Mouse (Mus musculus) kidney, adult 2 months (tissue): ENCODE results near the gene Ccnk. TPM values are rescaled to one million over a fixed set of nuclear protein-coding genes. Genes with fewer than 3 reads are reported as not detected.
A peak's percentile ranks its signal among the peaks of the same experiment; 100 is the strongest.

Experiments
- DNase-seq: peaks from one replicate; pipeline ENCODE4 v3.0.0; 2021
- H3K27ac ChIP-seq: fragments of 200-500 bp; 2 replicates; pipeline ENCODE4 v1.5.1; 2012; ENCODE audit warnings: low read depth, low read length, control low read depth, inconsistent platforms; ENCODE audit not compliant: insufficient read depth
- H3K27me3 ChIP-seq: fragments of 200-500 bp; replicated peaks from 2 replicates; pipeline ENCODE4 v1.6.1; 2012; ENCODE audit warnings: mild to moderate bottlenecking, moderate library complexity, low read length, inconsistent platforms; ENCODE audit not compliant: control insufficient read depth, insufficient read depth
- H3K36me3 ChIP-seq: fragments of 200-500 bp; 2 replicates; pipeline ENCODE4 v1.6.1; 2012; ENCODE audit warnings: mild to moderate bottlenecking, moderate library complexity, low read length, inconsistent platforms; ENCODE audit not compliant: control insufficient read depth, insufficient read depth
- H3K4me1 ChIP-seq: fragments of 200-500 bp; 2 replicates; pipeline ENCODE4 v1.6.1; 2011; ENCODE audit warnings: low read length; ENCODE audit not compliant: control insufficient read depth, insufficient read depth
- H3K4me3 ChIP-seq: fragments of 200-500 bp; 2 replicates; pipeline ENCODE4 v1.5.1; 2011; ENCODE audit warnings: mild to moderate bottlenecking, low read depth, low read length, control low read depth; ENCODE audit not compliant: insufficient read depth
- CTCF ChIP-seq: fragments of 200-500 bp; conservative IDR thresholded peaks from 2 replicates; pipeline ENCODE4 v1.5.1; 2011; ENCODE audit warnings: low read depth, mild to moderate bottlenecking, control low read depth, low read length, moderate library complexity, mixed read lengths; ENCODE audit not compliant: insufficient read depth, insufficient read length
- POLR2A ChIP-seq: fragments of 200-500 bp; IDR thresholded peaks from one replicate; pipeline ENCODE4 v1.6.1; 2011; ENCODE audit warnings: low read depth, low read length, control low read depth
- WGBS: fragments of 180-500 bp; shearing (Covaris S2); methylation state at CpG from one replicate; pipeline ENCODE4 v1.1.7; 2018; 5-methylcytosine and 5-hydroxymethylcytosine counted together
- polyA plus RNA-seq: library from polyadenylated mRNA; depleted of rRNA; stranded (reverse); fragments of >200 nt; gene quantifications from 2 replicates; pipeline ENCODE4 v1.2.3, GENCODE M21; 2012

Ccnk gene
- polyA plus RNA-seq, 1 experiment: 12.6 TPM

- peak; percentile 48 for DNase-seq
- no peak for TF ChIP-seq POLR2A
- no peak for TF ChIP-seq CTCF
- no peaks in the 10 kb centered on the region for H3K4me1 ChIP-seq
These were observed 14.5 kb downstream of the Ccnk start for GRCm38 (mm10) chr12:108193878-108194277.

GRCm38 (mm10) chr12:108195761-108196160, 16.4 kb downstream of the Ccnk start:
- TF ChIP-seq CTCF: no peak
- TF ChIP-seq POLR2A: no peak
- no peaks in the 10 kb centered on the region for H3K4me1 ChIP-seq
- no peaks in the 10 kb centered on the region for H3K27me3 ChIP-seq
- WGBS: 96% methylated on average over 11 of the region's 11 CpGs
- H3K27ac ChIP-seq: no peak overlapping the region
- peaks cover 7% of the 10 kb centered on the region for H3K36me3 ChIP-seq
- no peak for DNase-seq
- no peak overlapping the region for H3K4me3 ChIP-seq

More at GRCm38 (mm10) chr12:108193878-108194277, 14.5 kb downstream of the Ccnk start:
- peaks cover 7% of the 10 kb centered on the region for H3K36me3 ChIP-seq
- WGBS: 80% methylated on average over 5 of the region's 5 CpGs
- H3K4me3 ChIP-seq: no peak overlapping the region
- H3K27me3 ChIP-seq: no peaks in the 10 kb centered on the region
- peak overlapping the region; percentile 54; the same call in 1 of the 2 replicates for H3K27ac ChIP-seq

GRCm38 (mm10) chr12:108198447-108198846, 19.1 kb downstream of the Ccnk start:
- Histone ChIP-seq H3K27ac (no peak overlapping the region), H3K4me1 (no peaks in the 10 kb centered on the region), H3K36me3 (peaks cover 7% of the 10 kb centered on the region), H3K27me3 (no peaks in the 10 kb centered on the region), H3K4me3 (no peak overlapping the region)
- DNase-seq: no peak
- no peak for TF ChIP-seq POLR2A
- no peak for TF ChIP-seq CTCF
- WGBS: 83% methylated on average over 4 of the region's 4 CpGs

GRCm38 (mm10) chr12:108200094-108200493, 20.7 kb downstream of the Ccnk start:
- no peak for DNase-seq
- Histone ChIP-seq H3K27ac (no peak overlapping the region), H3K36me3 (peaks cover 5% of the 10 kb centered on the region), H3K27me3 (no peaks in the 10 kb centered on the region), H3K4me1 (no peaks in the 10 kb centered on the region), H3K4me3 (no peak overlapping the region)
- 92% methylated on average over 1 of the region's 1 CpGs for WGBS
- TF ChIP-seq POLR2A: no peak
- no peak for TF ChIP-seq CTCF

GRCm38 (mm10) chr12:108203895-108204294, 24.5 kb downstream of the Ccnk start:
- Histone ChIP-seq H3K36me3 (no peaks in the 10 kb centered on the region; the same call in 1 of the 2 replicates), H3K4me1 (no peaks in the 10 kb centered on the region), H3K4me3 (no peak overlapping the region), H3K27me3 (no peaks in the 10 kb centered on the region), H3K27ac (no peak overlapping the region)
- TF ChIP-seq POLR2A: no peak
- no peak for TF ChIP-seq CTCF
- no peak for DNase-seq
- WGBS: 63% methylated on average over 8 of the region's 8 CpGs

GRCm38 (mm10) chr12:108204978-108205377, 25.6 kb downstream of the Ccnk start:
- H3K27me3 ChIP-seq: no peaks in the 10 kb centered on the region
- no peaks in the 10 kb centered on the region; the same call in 1 of the 2 replicates for H3K36me3 ChIP-seq
- H3K4me1 ChIP-seq: no peaks in the 10 kb centered on the region
- H3K4me3 ChIP-seq: no peak overlapping the region
- 64% methylated on average over 12 of the region's 12 CpGs for WGBS
- DNase-seq: no peak
- no peak overlapping the region for H3K27ac ChIP-seq
- TF ChIP-seq POLR2A (no peak), CTCF (no peak)

GRCm38 (mm10) chr12:108206641-108207040, 27.3 kb downstream of the Ccnk start:
- TF ChIP-seq CTCF (peak; percentile 79), POLR2A (no peak)
- Histone ChIP-seq H3K4me1 (no peaks in the 10 kb centered on the region), H3K27me3 (no peaks in the 10 kb centered on the region), H3K36me3 (no peaks in the 10 kb centered on the region; the same call in 1 of the 2 replicates), H3K27ac (no peak overlapping the region), H3K4me3 (no peak overlapping the region)
- peak; percentile 71 for DNase-seq
- WGBS: 13% methylated on average over 5 of the region's 5 CpGs

- Histone ChIP-seq H3K36me3 (no peaks in the 10 kb centered on the region), H3K27ac (no peak overlapping the region), H3K4me1 (no peaks in the 10 kb centered on the region), H3K4me3 (no peak overlapping the region), H3K27me3 (no peaks in the 10 kb centered on the region)
- TF ChIP-seq CTCF (no peak), POLR2A (no peak)
- WGBS: 92% methylated on average over 9 of the region's 9 CpGs
- no peak for DNase-seq
These were observed 28.8 kb downstream of the Ccnk start for GRCm38 (mm10) chr12:108208216-108208615.
